Mouse (Mus musculus) erythroblast, embryonic 14.5 days (primary cell): ENCODE measurements around the gene Zfand6.

Source experiments
- GATA1 ChIP-seq: IDR thresholded peaks from 2 replicates; pipeline ENCODE4 v1.6.1; 2012; ENCODE audit warnings: low read length, inconsistent platforms, mixed read lengths
- TAL1 ChIP-seq: IDR thresholded peaks from 3 replicates; pipeline ENCODE4 v1.6.1; 2012; ENCODE audit warnings: low read length, inconsistent platforms, mixed read lengths

DNA sequence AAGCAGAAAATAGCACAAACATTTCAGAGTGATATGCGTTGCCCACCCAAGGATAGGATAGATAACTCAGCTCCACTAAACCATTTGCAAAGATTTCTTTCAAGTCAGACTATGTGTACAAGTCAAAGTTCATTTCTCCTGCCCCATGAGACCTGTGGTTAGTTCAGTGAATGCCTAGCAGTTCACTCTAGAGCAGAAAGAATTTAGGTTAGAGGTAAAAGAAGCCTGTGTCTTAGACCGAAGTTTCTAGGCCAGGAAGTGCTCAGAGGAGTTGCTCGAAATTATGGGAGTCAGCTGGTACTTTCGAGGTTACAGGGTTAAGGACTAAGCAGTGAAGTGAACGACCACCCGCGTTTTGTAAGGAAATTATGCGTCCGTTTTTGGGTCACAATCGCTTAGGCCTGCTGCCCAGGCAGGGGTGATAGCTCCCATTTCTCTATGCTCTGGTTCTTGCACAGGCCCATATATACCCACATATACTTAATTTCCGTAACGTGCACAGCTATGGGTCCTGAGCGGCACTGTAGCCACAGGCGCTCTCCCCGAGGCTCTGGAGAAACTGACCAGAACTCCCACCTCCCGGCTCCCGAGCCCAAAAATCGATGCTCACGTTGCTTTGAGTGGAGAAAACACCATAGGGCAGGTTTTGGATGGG is 84.6 kb downstream of the Zfand6 start:
- TF ChIP-seq GATA1: no peak
- TF ChIP-seq TAL1: no peak
